Mouse (Mus musculus): ENCODE results near the gene Smoc1. TPM values are rescaled to one million over a fixed set of nuclear protein-coding genes. Genes with fewer than 3 reads are reported as not detected.

The Smoc1 gene
- polyA plus RNA-seq, 1 experiment: 3.8 TPM

- 83% methylated on average over 2 of the region's 2 CpGs for WGBS
- DNase-seq (ENCODE audit: low read depth, low spot score): no peak
Observed at GRCm38 (mm10) chr12:81193968-81194367, 167.4 kb downstream of the Smoc1 start.

GRCm38 (mm10) chr12:81197468-81198075, 171.0 kb downstream of the Smoc1 start:
- 59% methylated on average over 5 of the region's 5 CpGs for WGBS
- DNase-seq (ENCODE audit: low read depth, low spot score): no peak

GRCm38 (mm10) chr12:81199280-81199955, 172.8 kb downstream of the Smoc1 start:
- DNase-seq (ENCODE audit: low read depth, low spot score): no peak

GRCm38 (mm10) chr12:81203226-81203625, 176.6 kb downstream of the Smoc1 start:
- 19% methylated on average over 1 of the region's 1 CpGs for WGBS
- DNase-seq (ENCODE audit: low read depth, low spot score): no peak

More at GRCm38 (mm10) chr12:81199280-81199955, 172.8 kb downstream of the Smoc1 start:
- 26% methylated on average over 23 of the region's 23 CpGs for WGBS

- DNase-seq (ENCODE audit: low read depth, low spot score): no peak
Observed at GRCm38 (mm10) chr12:81205619-81206560, 179.3 kb downstream of the Smoc1 start.

GRCm38 (mm10) chr12:81208559-81208958, 182.0 kb downstream of the Smoc1 start:
- DNase-seq (ENCODE audit: low read depth, low spot score): no peak
- WGBS: 43% methylated on average over 2 of the region's 2 CpGs

More at GRCm38 (mm10) chr12:81205619-81206560, 179.3 kb downstream of the Smoc1 start:
- WGBS: 22% methylated on average over 6 of the region's 6 CpGs

GRCm38 (mm10) chr12:81219339-81219738, 192.7 kb downstream of the Smoc1 start:
- WGBS: 68% methylated on average over 4 of the region's 4 CpGs
- no peak for DNase-seq (ENCODE audit: low read depth, low spot score)

- whole genome bisulfite sequencing: 69% methylated on average over 2 of the region's 2 CpGs
Observed at GRCm38 (mm10) chr12:81223276-81223675, 196.7 kb downstream of the Smoc1 start.

GRCm38 (mm10) chr12:81224843-81225242, 198.2 kb downstream of the Smoc1 start:
- 74% methylated on average over 2 of the region's 2 CpGs for WGBS

More at GRCm38 (mm10) chr12:81223276-81223675, 196.7 kb downstream of the Smoc1 start:
- no peak for DNase-seq (ENCODE audit: low read depth, low spot score)

GRCm38 (mm10) chr12:81225966-81226577, 199.5 kb downstream of the Smoc1 start:
- 39% methylated on average over 6 of the region's 6 CpGs for WGBS
- DNase-seq (ENCODE audit: low read depth, low spot score): no peak

More at GRCm38 (mm10) chr12:81224843-81225242, 198.2 kb downstream of the Smoc1 start:
- DNase-seq (ENCODE audit: low read depth, low spot score): no peak

GRCm38 (mm10) chr12:81226590-81226989, 200.0 kb downstream of the Smoc1 start:
- WGBS: 64% methylated on average over 3 of the region's 3 CpGs
- DNase-seq (ENCODE audit: low read depth, low spot score): no peak

- WGBS: 55% methylated on average over 5 of the region's 5 CpGs
- DNase-seq (ENCODE audit: low read depth, low spot score): no peak
Observed at GRCm38 (mm10) chr12:81227767-81228460, 201.3 kb downstream of the Smoc1 start.

- 69% methylated on average over 1 of the region's 1 CpGs for WGBS
- no peak for DNase-seq (ENCODE audit: low read depth, low spot score)
Observed at GRCm38 (mm10) chr12:81233746-81234380, 207.3 kb downstream of the Smoc1 start.

- 79% methylated on average over 10 of the region's 10 CpGs for WGBS
- no peak for DNase-seq (ENCODE audit: low read depth, low spot score)
Observed at GRCm38 (mm10) chr12:81235456-81236330, 209.1 kb downstream of the Smoc1 start.
